Mouse (Mus musculus): ENCODE measurements around the gene Hs2st1.

DNA sequence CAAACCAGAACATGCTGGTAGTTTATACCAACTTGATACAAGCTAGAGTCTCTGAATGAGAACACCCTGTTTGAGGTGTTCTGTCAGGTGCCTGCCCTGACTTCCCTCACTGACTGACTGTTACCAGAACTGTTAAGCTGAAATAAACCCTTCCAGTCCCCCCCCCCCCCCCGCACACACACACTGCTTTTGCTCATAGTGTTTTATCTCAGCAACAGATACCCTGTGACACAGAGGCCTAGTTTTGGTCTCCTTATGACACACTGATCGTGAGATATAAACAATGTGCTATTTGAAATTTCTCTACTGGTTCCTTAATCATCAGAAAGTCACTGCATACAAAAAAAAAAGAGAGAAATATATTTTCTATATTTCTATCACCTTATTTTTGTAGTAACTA lies 81.2 kb downstream of the Hs2st1 start:
- TF ChIP-seq POLR2A (IDR thresholded peaks at IDR 0.05; ENCODE audit: insufficient read depth, low read depth, low read length) (no peak), CTCF (IDR thresholded peaks at IDR 0.05; ENCODE audit: insufficient read depth, low read depth, low read length) (no peak)

Measured in olfactory bulb, adult 2 months (tissue).